Mouse (Mus musculus) liver, embryonic 14.5 days (tissue): ENCODE results near the gene Ovgp1.

Experiments
- CTCF ChIP-seq: IDR thresholded peaks from 2 replicates; pipeline ENCODE4 v1.5.1; 2016; ENCODE audit warnings: antibody characterized with exemption, low read depth, control low read depth
- EP300 ChIP-seq: IDR thresholded peaks from 2 replicates; pipeline ENCODE4 v1.6.1; 2016; ENCODE audit warnings: antibody characterized with exemption, low read depth

GRCm38 (mm10) chr3:105971831-105972446 lies 1.6 kb upstream of the Ovgp1 start:
- no peak for TF ChIP-seq CTCF
- TF ChIP-seq EP300: no peak
